Mouse (Mus musculus): Measurements from ENCODE around the gene Zfp771.

Gene Zfp771

DNA sequence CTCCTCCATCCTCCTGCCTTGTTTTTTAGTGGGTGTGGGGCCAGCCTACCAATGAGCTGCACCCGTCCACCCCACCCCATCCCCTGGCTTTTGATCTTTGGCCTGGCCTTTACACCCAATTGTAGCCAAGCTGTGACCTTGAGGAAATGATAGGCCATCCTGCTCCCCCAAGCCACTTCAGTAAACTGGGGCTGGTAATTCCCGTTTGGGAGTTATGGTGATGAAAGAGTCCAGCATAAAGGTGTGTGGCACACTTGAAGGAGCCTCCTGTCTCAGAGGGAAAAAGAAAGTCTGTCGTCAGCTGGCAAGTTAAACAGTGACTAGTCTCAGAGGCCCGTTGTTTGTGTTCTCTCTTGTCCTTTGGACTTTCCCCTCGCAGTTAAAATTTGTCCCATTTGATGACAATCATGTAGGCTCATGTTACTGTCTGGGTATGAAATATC is 32.5 kb downstream of the Zfp771 start:
- in situ Hi-C loops (cut with MboI, MseI) = no loop called here

DNA sequence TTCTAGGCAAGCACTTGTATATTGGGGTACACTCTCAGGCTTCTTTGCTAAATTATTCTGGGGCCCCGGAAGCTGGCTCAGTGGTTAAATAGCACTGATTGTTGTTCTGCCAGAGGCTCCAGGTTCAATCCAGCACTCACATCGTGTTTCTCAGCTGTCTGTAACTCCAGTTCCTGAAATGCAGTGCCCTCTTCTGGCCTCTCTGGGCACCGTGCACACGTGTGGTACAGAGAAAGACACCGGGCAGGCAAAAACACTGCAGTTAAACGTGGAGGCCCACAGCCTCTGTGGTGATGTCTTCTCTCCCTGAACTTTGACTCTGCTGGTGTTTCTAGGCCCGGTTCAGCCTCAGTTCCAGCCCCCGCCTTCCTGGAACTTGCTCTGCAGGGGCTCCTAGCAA is 34.2 kb downstream of the Zfp771 start:
- in situ Hi-C loops (cut with MboI, MseI) = no loop called here

DNA sequence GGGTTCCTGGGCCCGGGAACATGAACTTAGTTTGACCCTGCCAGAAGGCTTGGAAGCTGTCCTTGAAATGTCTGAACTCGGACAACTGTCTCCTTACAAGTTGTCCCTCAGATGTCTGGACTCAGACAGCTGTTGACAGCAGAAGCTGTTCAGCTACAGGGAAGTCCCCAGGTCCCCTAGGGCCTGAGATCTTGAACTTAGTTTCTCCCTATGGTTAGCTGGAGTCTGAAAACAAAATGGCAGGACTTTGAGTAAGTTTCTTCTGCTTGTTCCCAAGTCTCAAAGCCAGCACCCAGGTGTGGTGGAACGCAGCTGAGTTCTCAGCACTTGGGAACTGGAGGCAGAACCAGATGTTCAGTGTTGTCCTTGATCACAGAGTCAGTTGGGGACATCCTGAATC is 36.0 kb downstream of the Zfp771 start:
- in situ Hi-C loops (cut with MboI, MseI) = no loop called here

DNA sequence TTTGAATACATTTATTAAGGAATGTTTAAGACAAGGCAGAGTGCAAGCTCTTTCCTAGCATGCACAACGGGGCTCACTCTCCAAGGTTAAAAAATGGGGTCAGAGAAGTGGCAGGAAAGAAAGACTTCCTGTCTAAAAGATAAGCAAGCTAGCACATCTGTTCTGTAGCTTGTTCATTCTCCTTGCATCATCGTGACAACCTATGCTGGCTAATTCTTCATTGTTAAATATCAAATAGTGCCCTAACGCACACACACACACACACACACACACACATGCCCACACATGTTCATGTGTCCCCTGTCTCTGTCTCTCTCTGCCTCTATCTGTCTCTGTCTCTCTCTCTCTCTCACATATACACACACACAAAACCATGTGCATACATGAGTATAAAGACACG is 37.0 kb downstream of the Zfp771 start:
- in situ Hi-C loops (cut with MboI, MseI) = no loop called here

DNA sequence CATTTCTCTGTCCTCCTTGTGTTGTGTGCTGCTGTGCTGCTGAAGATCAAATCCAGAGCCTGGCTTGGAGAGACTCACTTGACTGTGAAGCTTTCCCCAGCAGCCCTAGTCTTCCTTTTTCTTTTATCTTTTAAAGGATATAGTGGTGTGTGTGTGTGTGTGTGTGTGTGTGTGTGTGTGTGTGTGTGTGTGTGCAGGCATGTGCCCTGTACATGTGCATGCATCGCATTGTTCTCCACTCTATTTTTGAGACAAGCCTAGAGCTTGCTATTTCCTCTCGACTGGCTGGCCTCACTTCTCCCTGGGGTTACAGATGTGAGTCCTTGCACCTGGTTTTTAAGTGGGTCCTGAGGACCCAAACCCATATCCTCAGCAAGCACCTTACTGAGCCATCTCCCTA is 38.1 kb downstream of the Zfp771 start:
- in situ Hi-C loops (cut with MboI, MseI) = no loop called here

DNA sequence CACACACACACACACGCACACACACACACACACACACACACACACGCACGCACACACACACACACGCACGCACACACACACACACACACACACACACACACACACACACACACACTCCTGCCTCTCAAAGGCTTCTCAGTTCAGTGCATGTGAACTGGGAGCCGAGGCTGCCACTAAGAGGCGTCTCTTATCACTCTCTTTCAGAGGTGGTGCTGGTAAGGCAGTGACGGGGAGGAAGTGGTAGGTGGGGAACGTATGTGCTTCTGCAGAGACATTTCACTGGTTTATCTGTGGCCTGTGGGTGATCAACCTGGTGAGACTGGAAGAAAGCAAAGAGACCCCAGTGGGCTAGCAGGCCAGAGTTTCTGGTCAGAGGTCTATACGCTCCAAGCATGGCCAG is 41.1 kb downstream of the Zfp771 start:
- in situ Hi-C loops (cut with MboI, MseI) = no loop called here

DNA sequence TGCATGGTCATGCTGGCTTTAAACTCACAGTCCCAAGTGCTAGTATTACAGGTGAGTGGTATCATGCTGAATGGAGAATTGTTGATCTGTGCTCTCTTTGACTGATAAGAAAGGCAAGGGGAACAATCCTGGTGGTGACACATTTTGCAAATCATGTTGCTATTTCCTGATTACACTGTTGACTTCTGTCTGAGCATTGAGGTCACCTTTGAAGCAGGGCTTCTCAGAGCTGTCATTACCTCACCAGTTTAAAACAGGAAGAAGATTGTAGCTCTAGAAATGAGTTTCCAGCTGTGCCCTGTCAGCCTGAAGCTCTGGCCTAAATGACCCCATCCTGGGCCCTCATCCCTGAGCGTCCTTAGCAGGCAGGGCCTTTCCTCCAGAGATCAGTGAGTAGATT is 43.9 kb downstream of the Zfp771 start:
- in situ Hi-C loops (cut with MboI, MseI) = no loop called here

DNA sequence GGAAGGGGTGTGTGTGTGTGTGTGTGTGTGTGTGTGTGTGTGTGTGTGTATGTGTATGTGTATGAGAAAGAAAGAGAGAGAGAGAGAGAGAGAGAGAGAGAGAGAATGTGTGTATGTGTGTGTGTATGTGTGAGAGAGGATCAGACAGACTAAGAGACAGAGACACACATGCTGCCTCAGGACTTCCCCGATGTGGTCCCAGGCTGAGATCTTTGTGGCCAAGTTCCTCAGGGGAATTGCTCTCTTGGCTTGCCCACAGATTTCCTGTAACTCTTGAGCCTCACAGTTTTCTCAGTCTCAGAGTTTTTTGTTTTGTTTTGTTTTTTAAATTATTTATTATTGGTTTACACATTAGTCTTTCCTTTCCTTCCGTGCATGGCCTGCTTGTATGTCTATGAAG is 45.2 kb downstream of the Zfp771 start:
- in situ Hi-C loops (cut with MboI, MseI) = no loop called here

DNA sequence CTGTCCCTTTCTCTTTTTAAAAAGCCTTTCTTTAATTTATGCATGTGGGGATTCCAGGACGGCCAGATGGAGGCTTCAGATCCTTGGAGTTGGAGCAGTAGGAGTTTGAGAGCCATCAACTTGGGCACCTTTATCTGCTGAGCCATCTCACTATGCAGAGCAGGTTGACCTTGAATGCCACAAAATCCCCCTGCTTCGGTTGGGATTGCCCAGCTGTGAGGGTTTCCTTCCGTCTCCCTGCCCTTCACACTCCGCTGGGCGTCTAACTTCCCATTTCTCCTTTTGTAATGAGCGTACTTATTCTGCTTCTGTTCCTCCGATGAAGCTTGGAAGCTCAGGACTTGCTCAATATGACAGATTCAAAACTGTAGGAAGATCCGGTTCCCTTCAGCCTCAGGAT is 46.1 kb downstream of the Zfp771 start:
- in situ Hi-C loops (cut with MboI, MseI) = loop anchor here (5.0 kb wide), 1 partner anchor 73 kb away; no protein-coding TSS in a partner anchor

DNA sequence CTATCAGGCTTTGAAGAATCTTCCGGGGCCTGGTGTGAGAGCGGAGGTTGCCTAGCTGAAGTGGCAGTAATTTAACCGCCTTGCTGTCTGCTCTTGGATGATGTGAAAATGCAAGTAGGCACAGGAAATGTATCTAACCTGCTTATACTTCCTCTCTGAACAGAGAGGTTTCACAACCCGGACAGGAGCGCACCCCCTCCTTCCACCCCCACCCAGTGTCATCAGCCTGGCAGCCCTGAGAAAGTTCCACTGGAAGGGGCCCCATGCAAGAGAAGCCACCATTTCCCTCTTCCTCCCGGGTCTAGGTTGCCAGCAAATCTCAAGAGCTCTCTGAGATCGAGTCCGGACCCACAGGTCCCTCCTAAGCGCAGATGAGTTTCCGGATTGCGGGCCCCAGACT is 52.0 kb downstream of the Zfp771 start, which contains the start of gene Itgal:
Gene Itgal (plus strand): TSS at position 163 of the 400 bp plus-strand sequence.
- in situ Hi-C loops (cut with MboI, MseI) = no loop called here

DNA sequence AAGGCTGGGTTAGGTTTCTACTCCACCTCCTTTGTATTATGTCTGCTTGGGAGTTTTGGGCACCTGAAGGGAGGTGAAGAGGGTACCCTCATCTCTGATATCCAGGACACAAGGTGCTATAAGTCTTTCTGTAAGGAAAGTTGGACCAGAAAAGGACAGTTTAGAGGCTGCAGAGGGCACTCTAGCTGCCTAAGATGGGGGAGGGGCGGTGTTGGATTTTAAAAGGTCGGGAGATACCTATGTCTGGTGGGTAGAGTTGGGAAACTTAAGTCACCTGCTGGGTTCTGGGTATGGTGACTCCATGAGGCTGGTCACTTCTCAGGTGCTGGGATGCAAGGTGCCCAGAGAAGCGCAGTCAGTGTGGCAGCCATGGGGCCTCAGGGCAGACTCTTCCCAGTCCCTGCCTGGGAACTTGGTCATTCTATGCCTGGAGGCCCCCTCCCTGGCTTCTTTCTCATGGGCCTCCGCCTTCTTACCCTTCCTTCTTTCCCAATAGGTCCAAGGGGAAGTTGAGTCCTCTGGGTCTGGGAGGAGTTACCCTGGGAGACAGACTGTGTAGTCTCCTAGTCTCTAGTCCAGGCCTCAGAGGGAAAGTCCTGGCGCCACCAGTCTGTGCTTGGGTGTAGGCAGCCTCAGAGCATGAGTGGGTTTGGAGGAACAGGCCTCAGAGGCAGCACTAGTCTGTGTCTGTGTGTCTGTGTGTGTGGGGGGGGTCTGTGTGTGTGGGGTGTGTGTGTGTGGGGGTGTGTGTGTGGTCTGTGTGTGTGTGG is 52.9 kb downstream of the Zfp771 start:
- in situ Hi-C loops (cut with MboI, MseI) = no loop called here

DNA sequence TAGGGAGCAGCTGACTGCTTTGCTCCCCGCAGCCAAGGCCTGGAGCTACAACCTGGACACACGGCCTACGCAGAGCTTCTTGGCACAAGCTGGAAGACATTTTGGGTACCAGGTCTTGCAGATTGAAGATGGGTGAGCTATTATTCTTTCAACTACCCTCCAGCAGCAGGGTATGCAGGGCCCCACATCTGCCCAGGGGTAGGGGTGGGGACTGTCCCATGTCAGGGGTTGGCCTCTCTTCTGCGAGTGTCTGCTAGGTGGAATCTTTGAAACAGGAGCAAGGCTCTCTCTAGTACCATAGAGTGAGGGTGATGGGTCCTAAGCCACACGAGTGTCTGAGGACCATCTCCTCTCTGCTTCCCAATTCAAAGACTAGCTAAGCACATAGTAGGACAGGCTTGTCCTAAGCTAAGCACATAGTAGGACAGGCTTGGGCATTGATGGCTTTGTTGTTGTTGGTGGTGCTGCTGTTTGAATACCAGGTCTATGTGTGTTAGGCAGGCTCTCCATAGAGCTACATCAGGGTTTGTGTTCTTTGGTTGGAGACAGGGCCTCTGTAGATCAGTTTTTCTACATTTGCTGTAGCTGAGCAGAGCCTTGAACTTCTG is 53.6 kb downstream of the Zfp771 start:
- in situ Hi-C loops (cut with MboI, MseI) = no loop called here

Data from T-helper 1 cell (primary cell).